Mouse (Mus musculus): Measurements from ENCODE around the gene A630023A22Rik. TPM values are rescaled to one million over a fixed set of nuclear protein-coding genes. Genes with fewer than 3 reads are reported as not detected.
A peak's percentile ranks its signal among the peaks of the same experiment; 100 is the strongest.

Gene A630023A22Rik
- polyA plus RNA-seq, 1 experiment from 2014 or later: not detected

GRCm38 (mm10) chr14:34086806-34087205 lies 15.7 kb downstream of the A630023A22Rik start:
- WGBS: 53% methylated on average over 4 of the region's 4 CpGs
- Histone ChIP-seq H3K27ac (ENCODE audit: low read depth) (no peak overlapping the region), H3K9ac (no peak overlapping the region), H3K4me3 (ENCODE audit: low read depth, low read length) (no peak overlapping the region), H3K27me3 (ENCODE audit: insufficient read depth, low read length) (no peaks in the 10 kb centered on the region), H3K9me3 (ENCODE audit: low read depth, low read length) (no peaks in the 10 kb centered on the region), H3K4me2 (no peak overlapping the region), H3K36me3 (ENCODE audit: insufficient read depth) (no peaks in the 10 kb centered on the region), H3K4me1 (ENCODE audit: insufficient read depth) (no peaks in the 10 kb centered on the region)
- DNase-seq (no peak), ATAC-seq (ENCODE audit: insufficient read depth) (no peak)
- TF ChIP-seq CTCF (IDR thresholded peaks at IDR 0.05; ENCODE audit: low read depth): no peak

GRCm38 (mm10) chr14:34085731-34086130 lies 16.8 kb downstream of the A630023A22Rik start, which contains the start of gene Anxa8:
TSS of gene Anxa8 (plus strand) at chr14:34085981.
- no peak for TF ChIP-seq CTCF (IDR thresholded peaks at IDR 0.05; ENCODE audit: low read depth)
- Histone ChIP-seq H3K4me3 (ENCODE audit: low read depth, low read length) (no peak within 1 kb of the TSS), H3K9me3 (ENCODE audit: low read depth, low read length) (no peaks in the 10 kb centered on the region), H3K4me1 (ENCODE audit: insufficient read depth) (no peaks in the 10 kb centered on the region), H3K36me3 (ENCODE audit: insufficient read depth) (no peaks in the 10 kb centered on the region), H3K27ac (ENCODE audit: low read depth) (no peak within 1 kb of the TSS), H3K27me3 (ENCODE audit: insufficient read depth, low read length) (no peaks in the 10 kb centered on the region), H3K4me2 (no peak within 1 kb of the TSS), H3K9ac (no peak within 1 kb of the TSS)
- DNase-seq (peak; percentile 8), ATAC-seq (ENCODE audit: insufficient read depth) (peak; percentile 72)
- 22% methylated on average over 4 of the region's 4 CpGs for WGBS

DNA sequence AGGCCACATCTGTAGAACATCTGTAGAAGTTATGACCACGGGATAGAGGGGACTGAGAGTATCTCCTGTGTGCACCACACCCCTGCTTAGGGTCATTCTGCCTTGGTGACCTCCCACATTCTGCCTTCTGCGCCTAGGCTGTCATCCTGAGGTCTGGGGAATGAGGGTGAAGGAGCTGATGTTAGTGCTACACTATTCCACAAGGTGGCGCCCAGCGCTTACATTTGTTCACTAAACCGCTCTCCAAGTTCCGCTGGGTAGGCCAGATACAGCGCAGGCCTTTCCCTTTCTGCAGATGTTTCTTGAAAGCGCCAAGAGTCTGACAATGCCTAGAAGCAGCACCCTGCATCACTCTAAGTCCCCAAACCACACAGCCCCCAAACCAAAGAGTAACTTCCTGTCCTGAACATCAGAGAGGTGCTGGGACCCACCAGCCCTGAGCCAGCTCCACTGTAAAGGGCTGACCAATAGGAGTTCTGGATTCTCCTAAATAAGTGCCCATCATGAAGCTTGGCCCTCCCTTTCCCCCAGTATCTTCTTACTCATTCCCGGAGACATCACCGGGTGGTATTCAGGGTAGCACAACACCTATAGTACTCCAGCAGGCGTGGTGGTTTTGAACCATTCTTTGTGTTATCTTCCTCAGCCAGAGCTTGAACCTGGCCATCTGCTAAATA lies 22.1 kb downstream of the A630023A22Rik start:
- peak; percentile 77 for ATAC-seq (ENCODE audit: insufficient read depth)
- no peak overlapping the region for H3K9ac ChIP-seq

GRCm38 (mm10) chr14:34078293-34078692 lies 24.3 kb downstream of the A630023A22Rik start:
- no peak for TF ChIP-seq CTCF (IDR thresholded peaks at IDR 0.05; ENCODE audit: low read depth)
- whole genome bisulfite sequencing: 71% methylated on average over 4 of the region's 4 CpGs
- Histone ChIP-seq H3K4me2 (no peak overlapping the region), H3K4me1 (ENCODE audit: insufficient read depth) (no peaks in the 10 kb centered on the region), H3K4me3 (ENCODE audit: low read depth, low read length) (no peak overlapping the region), H3K36me3 (ENCODE audit: insufficient read depth) (no peaks in the 10 kb centered on the region), H3K27ac (ENCODE audit: low read depth) (no peak overlapping the region), H3K9ac (no peak overlapping the region), H3K9me3 (ENCODE audit: low read depth, low read length) (no peaks in the 10 kb centered on the region), H3K27me3 (ENCODE audit: insufficient read depth, low read length) (no peaks in the 10 kb centered on the region)
- ATAC-seq (ENCODE audit: insufficient read depth): no peak
- DNase-seq: no peak

More for the DNA sequence above, 22.1 kb downstream of the A630023A22Rik start:
- Histone ChIP-seq H3K27ac (ENCODE audit: low read depth) (no peak overlapping the region), H3K4me1 (ENCODE audit: insufficient read depth) (no peaks in the 10 kb centered on the region), H3K36me3 (ENCODE audit: insufficient read depth) (no peaks in the 10 kb centered on the region), H3K9me3 (ENCODE audit: low read depth, low read length) (no peaks in the 10 kb centered on the region), H3K27me3 (ENCODE audit: insufficient read depth, low read length) (no peaks in the 10 kb centered on the region), H3K4me3 (ENCODE audit: low read depth, low read length) (no peak overlapping the region), H3K4me2 (no peak overlapping the region)
- DNase-seq: peak; percentile 95
- TF ChIP-seq CTCF (IDR thresholded peaks at IDR 0.05; ENCODE audit: low read depth): peak; percentile 94
- 9% methylated on average over 11 of the region's 11 CpGs for WGBS

GRCm38 (mm10) chr14:34077222-34077621 lies 25.3 kb downstream of the A630023A22Rik start:
- no peak; the same call in 1 of the 2 replicates for TF ChIP-seq CTCF (IDR thresholded peaks at IDR 0.05; ENCODE audit: low read depth)
- ATAC-seq (ENCODE audit: insufficient read depth) (no peak), DNase-seq (no peak)
- Histone ChIP-seq H3K4me2 (no peak overlapping the region), H3K4me3 (ENCODE audit: low read depth, low read length) (no peak overlapping the region), H3K4me1 (ENCODE audit: insufficient read depth) (no peaks in the 10 kb centered on the region), H3K27me3 (ENCODE audit: insufficient read depth, low read length) (no peaks in the 10 kb centered on the region), H3K36me3 (ENCODE audit: insufficient read depth) (no peaks in the 10 kb centered on the region), H3K9me3 (ENCODE audit: low read depth, low read length) (no peaks in the 10 kb centered on the region), H3K9ac (no peak overlapping the region), H3K27ac (ENCODE audit: low read depth) (no peak overlapping the region)
- 67% methylated on average over 5 of the region's 5 CpGs for WGBS

- ATAC-seq (ENCODE audit: insufficient read depth): no peak
- no peak overlapping the region for H3K4me2 ChIP-seq
- H3K36me3 ChIP-seq (ENCODE audit: insufficient read depth): no peaks in the 10 kb centered on the region
- H3K9ac ChIP-seq: no peak overlapping the region
- no peak for TF ChIP-seq CTCF (IDR thresholded peaks at IDR 0.05; ENCODE audit: low read depth)
- H3K4me3 ChIP-seq (ENCODE audit: low read depth, low read length): no peak overlapping the region
- peak; percentile 57 for DNase-seq
- WGBS: 35% methylated on average over 4 of the region's 4 CpGs
- H3K27ac ChIP-seq (ENCODE audit: low read depth): no peak overlapping the region
- no peaks in the 10 kb centered on the region for H3K4me1 ChIP-seq (ENCODE audit: insufficient read depth)
- no peaks in the 10 kb centered on the region for H3K9me3 ChIP-seq (ENCODE audit: low read depth, low read length)
- no peaks in the 10 kb centered on the region for H3K27me3 ChIP-seq (ENCODE audit: insufficient read depth, low read length)
These were observed 27.2 kb downstream of the A630023A22Rik start for GRCm38 (mm10) chr14:34075346-34075745.

DNA sequence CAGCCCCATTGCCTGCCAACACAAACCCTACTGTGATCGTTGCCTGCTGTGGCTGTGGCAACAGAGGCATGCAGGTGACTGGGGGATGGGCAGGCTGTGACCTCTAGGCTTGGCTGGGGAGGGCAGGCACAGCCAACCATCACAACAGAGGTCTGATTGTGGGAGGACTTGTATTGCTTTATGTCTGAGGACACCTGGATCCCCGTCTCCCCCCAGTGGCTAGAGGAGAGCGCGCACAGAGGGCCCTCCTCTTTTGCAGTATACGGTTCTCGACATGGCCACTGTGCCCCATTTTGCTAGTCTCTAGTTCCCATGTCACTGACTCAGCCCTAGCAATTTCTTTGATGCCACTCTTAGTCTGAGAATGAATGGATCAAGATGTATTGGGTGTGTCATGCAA lies 30.9 kb downstream of the A630023A22Rik start:
- Histone ChIP-seq H3K36me3 (ENCODE audit: insufficient read depth) (no peaks in the 10 kb centered on the region), H3K27ac (ENCODE audit: low read depth) (no peak overlapping the region), H3K9me3 (ENCODE audit: low read depth, low read length) (no peaks in the 10 kb centered on the region), H3K4me1 (ENCODE audit: insufficient read depth) (no peaks in the 10 kb centered on the region), H3K9ac (no peak overlapping the region), H3K27me3 (ENCODE audit: insufficient read depth, low read length) (no peaks in the 10 kb centered on the region), H3K4me2 (no peak overlapping the region), H3K4me3 (ENCODE audit: low read depth, low read length) (no peak overlapping the region)
- ATAC-seq (ENCODE audit: insufficient read depth) (no peak; the same call in 1 of the 2 replicates), DNase-seq (no peak)
- TF ChIP-seq CTCF (IDR thresholded peaks at IDR 0.05; ENCODE audit: low read depth): peak; percentile 42
- whole genome bisulfite sequencing: 57% methylated on average over 6 of the region's 6 CpGs

Data from lung, embryonic 14.5 days (tissue).